ENCODE assay signal across 16 mouse cellular contexts in the genomic region with DNA sequence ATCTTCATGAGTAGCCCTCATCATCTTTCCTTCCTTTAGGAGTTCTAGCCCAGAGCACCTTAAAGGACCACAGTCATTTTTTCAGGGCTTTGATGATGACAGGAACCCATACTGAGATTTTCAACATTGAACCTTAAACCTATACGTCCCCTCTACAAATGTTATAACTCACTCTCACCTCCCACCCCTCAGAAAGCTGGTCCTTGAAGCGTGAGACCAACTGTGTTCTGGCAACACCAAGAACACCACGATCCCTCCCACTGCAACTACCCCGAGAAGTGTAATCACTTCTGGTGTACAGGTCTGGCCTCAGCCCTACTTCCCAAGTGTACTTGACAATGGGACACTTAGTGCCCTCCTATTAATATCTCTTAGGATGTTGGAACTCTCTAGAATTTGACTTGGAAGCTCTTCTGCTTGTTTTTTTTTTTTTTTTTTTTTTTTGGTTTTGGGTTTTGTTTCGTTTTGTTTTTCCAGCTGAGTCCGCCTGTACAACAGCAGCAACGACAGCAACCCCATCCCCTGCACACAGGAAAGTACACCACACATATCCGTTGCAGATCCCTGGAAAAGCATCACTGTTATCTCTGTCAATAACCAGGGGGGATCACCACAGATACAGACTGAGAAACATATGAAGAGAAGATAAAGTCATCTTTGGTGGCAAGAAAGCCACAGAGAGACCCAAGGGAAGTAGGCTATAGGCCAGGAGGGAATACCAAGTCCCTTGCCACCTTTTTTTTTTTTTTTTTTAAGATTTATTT. TPM values are rescaled to one million over a fixed set of nuclear protein-coding genes. Genes with fewer than 3 reads are reported as not detected.
A peak's percentile ranks its signal among the peaks of the same experiment; 100 is the strongest.
DNase-seq lines count a peak whose midpoint lies in the region; ATAC-seq and TF ChIP-seq lines count a peak whose summit lies in the region.
"Had no signal": no experiment of that assay in that cellular context is flagged by ENCODE, and none has a peak within 500 bp of the region (broad histone marks: within the 10 kb centered on the region; RNA-seq: fewer than 3 reads in every experiment).

No protein-coding gene starts in this region.

- H3K4me1 ChIP-seq in intestine, embryonic 14.5 days (replicated peaks; ENCODE audit: control insufficient read depth, insufficient read depth, low read length) = peaks cover 25% of the 10 kb centered on the region
- no peaks in the 10 kb centered on the region; the same call in 1 of the 2 replicates for H3K4me1 ChIP-seq in intestine, postnatal 0 days (replicated peaks; ENCODE audit: control insufficient read depth, insufficient read depth, low read length)
- peaks cover 84% of the 10 kb centered on the region for H3K4me1 ChIP-seq in megakaryocyte, embryonic 14.5 days
- H3K4me1 ChIP-seq in liver, postnatal 0 days (ENCODE audit: insufficient read depth) = peaks cover 48% of the 10 kb centered on the region

- no peak overlapping the region for H3K4me3 ChIP-seq in intestine, embryonic 14.5 days (ENCODE audit: low read depth, low read length)
- H3K4me3 ChIP-seq in intestine, postnatal 0 days (ENCODE audit: low read depth, low read length) = no peak overlapping the region
- H3K4me3 ChIP-seq in megakaryocyte, embryonic 14.5 days (replicated peaks) = peak overlapping the region; percentile 83
- H3K4me3 ChIP-seq in liver, postnatal 0 days (ENCODE audit: low read depth, low read length) = peak overlapping the region; percentile 22; the same call in 1 of the 2 replicates
- H3K4me3 ChIP-seq: hindbrain, embryonic 12.5 days had no signal

- 0 out of 2 replicates have a peak, but pooled peaks have one; percentile 12 for TF ChIP-seq EP300 in liver, postnatal 0 days (IDR thresholded peaks at IDR 0.05; ENCODE audit: low read depth)

- no peak for TF ChIP-seq CTCF in intestine, postnatal 0 days (IDR thresholded peaks at IDR 0.05; ENCODE audit: low read depth)
- TF ChIP-seq CTCF in liver, postnatal 0 days (IDR thresholded peaks at IDR 0.05; ENCODE audit: low read depth) = no peak

- H3K27ac ChIP-seq in intestine, embryonic 14.5 days (ENCODE audit: low read depth) = peak overlapping the region; percentile 59; the same call in 1 of the 2 replicates
- H3K27ac ChIP-seq in intestine, postnatal 0 days (ENCODE audit: low read depth, low read length) = no peak overlapping the region
- peak overlapping the region; percentile 73 for H3K27ac ChIP-seq in liver, postnatal 0 days (ENCODE audit: low read depth)
- H3K27ac ChIP-seq: hindbrain, embryonic 12.5 days had no signal

- peak; percentile 37 for DNase-seq in CD4-positive, CD25-positive, alpha-beta regulatory T cell, adult 2 months (ENCODE audit: low read depth, low spot score)
- no peak for DNase-seq in intestine, embryonic 14.5 days (ENCODE audit: low spot score)
- DNase-seq in liver, postnatal 0 days = no peak
- no peak for DNase-seq in neural tube, embryonic 10.5 days (ENCODE audit: extremely low spot score, low spot score)
- DNase-seq: layer of hippocampus, adult 9-11 months had no signal

- H3K36me3 ChIP-seq in intestine, embryonic 14.5 days (ENCODE audit: control insufficient read depth, insufficient read depth, low read length) = no peaks in the 10 kb centered on the region
- H3K36me3 ChIP-seq in intestine, postnatal 0 days (ENCODE audit: control insufficient read depth, insufficient read depth) = peaks cover 4% of the 10 kb centered on the region; the same call in 1 of the 2 replicates
- H3K36me3 ChIP-seq in megakaryocyte, embryonic 14.5 days (replicated peaks; ENCODE audit: low read length) = peaks cover 9% of the 10 kb centered on the region
- H3K36me3 ChIP-seq in liver, postnatal 0 days (replicated peaks; ENCODE audit: insufficient read depth, low read length) = peaks cover 23% of the 10 kb centered on the region
- H3K36me3 ChIP-seq: G1E; heart, embryonic 12.5 days; hindbrain, embryonic 12.5 days had no signal

- 80% methylated on average over 8 of the region's 8 CpGs for WGBS in intestine, embryonic 14.5 days
- WGBS in intestine, postnatal 0 days = 76% methylated on average over 8 of the region's 8 CpGs
- 40% methylated on average over 8 of the region's 8 CpGs for WGBS in liver, postnatal 0 days (ENCODE audit: insufficient replicate concordance)

- H3K9ac ChIP-seq in intestine, embryonic 14.5 days (ENCODE audit: low read length) = no peak overlapping the region
- H3K9ac ChIP-seq in intestine, postnatal 0 days (ENCODE audit: low read depth, low read length) = no peak overlapping the region
- peak overlapping the region; percentile 22; the same call in 1 of the 2 replicates for H3K9ac ChIP-seq in liver, postnatal 0 days (replicated peaks)
- H3K9ac ChIP-seq: hindbrain, embryonic 12.5 days had no signal

- H3K27me3 ChIP-seq in intestine, embryonic 14.5 days (replicated peaks; ENCODE audit: control insufficient read depth, insufficient read depth, low read length) = no peaks in the 10 kb centered on the region
- no peaks in the 10 kb centered on the region for H3K27me3 ChIP-seq in intestine, postnatal 0 days (replicated peaks; ENCODE audit: control insufficient read depth, insufficient read depth, low read length)
- H3K27me3 ChIP-seq in megakaryocyte, embryonic 14.5 days (replicated peaks) = peaks cover 6% of the 10 kb centered on the region
- no peaks in the 10 kb centered on the region for H3K27me3 ChIP-seq in liver, postnatal 0 days (ENCODE audit: insufficient read depth, low read length)

- H3K4me2 ChIP-seq in intestine, embryonic 14.5 days (ENCODE audit: low read length) = no peak overlapping the region
- H3K4me2 ChIP-seq in intestine, postnatal 0 days (replicated peaks; ENCODE audit: low read depth) = no peak overlapping the region
- peak overlapping the region; percentile 95 for H3K4me2 ChIP-seq in liver, postnatal 0 days (ENCODE audit: low read depth, low read length)

- no peak for ATAC-seq in CD4-positive, CD25-positive, alpha-beta regulatory T cell, adult 4 months
- ATAC-seq in intestine, embryonic 14.5 days (replicated peaks; ENCODE audit: low FRiP score, low TSS enrichment, low read depth) = no peak
- ATAC-seq in intestine, postnatal 0 days = no peak
- no peak for ATAC-seq in megakaryocyte, adult 5-6 weeks (ENCODE audit: poor library complexity, severe bottlenecking)
- no peak for ATAC-seq in liver, postnatal 0 days

- no peaks in the 10 kb centered on the region for H3K9me3 ChIP-seq in intestine, embryonic 14.5 days (ENCODE audit: control insufficient read depth, low read length)
- no peaks in the 10 kb centered on the region for H3K9me3 ChIP-seq in intestine, postnatal 0 days (ENCODE audit: control insufficient read depth)
- H3K9me3 ChIP-seq in megakaryocyte, embryonic 14.5 days = no peaks in the 10 kb centered on the region
- no peaks in the 10 kb centered on the region for H3K9me3 ChIP-seq in liver, postnatal 0 days (ENCODE audit: low read length)
- H3K9me3 ChIP-seq: G1E; heart, embryonic 12.5 days; hindbrain, embryonic 12.5 days had no signal

RNA-seq across cellular contexts. Expression of a gene that starts 7.2 kb away (rescaled TPM):
- polyA plus RNA-seq in CD4-positive, CD25-positive, alpha-beta regulatory T cell, adult 4 months (2017; shearing (Covaris generic)) = 10 to 100 TPM; 20.3 to 29.3 TPM
- 48.8 and 50.1 TPM in 2 replicates for polyA plus RNA-seq in intestine, embryonic 14.5 days (2014; fragmentation: Nextera tagmentation; extraction: Ambion mirVana)
- polyA plus RNA-seq in intestine, postnatal 0 days (2015; fragmentation: Nextera tagmentation; extraction: Ambion mirVana) = 42.5 and 54.8 TPM in 2 replicates
- 19.5 and 68.5 TPM in 2 replicates for polyA plus RNA-seq in megakaryocyte, embryonic 14.5 days (2012; ENCODE audit: insufficient read depth, low replicate concordance)
- total RNA-seq in megakaryocyte, adult 5-6 weeks (2015) = 11.7 and 13.7 TPM in 2 replicates
- 12.4 and 12.8 TPM in 2 replicates for total RNA-seq in megakaryocyte, adult 5-6 weeks (2017)
- 98.4 and 102 TPM in 2 replicates for polyA plus RNA-seq in liver, postnatal 0 days (2015; fragmentation: Nextera tagmentation; extraction: Ambion mirVana)
- total RNA-seq: G1E had no signal
- polyA plus RNA-seq: G1E had no signal

RNA-seq across cellular contexts. Expression of a gene that starts 47.1 kb away (rescaled TPM):
- not detected for polyA plus RNA-seq in CD4-positive, CD25-positive, alpha-beta regulatory T cell, adult 4 months (2017; shearing (Covaris generic))
- not detected in 2 replicates for polyA plus RNA-seq in intestine, embryonic 14.5 days (2014; fragmentation: Nextera tagmentation; extraction: Ambion mirVana)
- polyA plus RNA-seq in intestine, postnatal 0 days (2015; fragmentation: Nextera tagmentation; extraction: Ambion mirVana) = not detected in 2 replicates
- not detected in 2 replicates for polyA plus RNA-seq in megakaryocyte, embryonic 14.5 days (2012; ENCODE audit: insufficient read depth, low replicate concordance)
- not detected in 2 replicates for total RNA-seq in megakaryocyte, adult 5-6 weeks (2015)
- not detected in 2 replicates for total RNA-seq in megakaryocyte, adult 5-6 weeks (2017)
- not detected in 2 replicates for polyA plus RNA-seq in liver, postnatal 0 days (2015; fragmentation: Nextera tagmentation; extraction: Ambion mirVana)
- total RNA-seq: adrenal gland, postnatal 4 days; G1E; gastrocnemius, adult 8-10 months had no signal
- polyA plus RNA-seq: G1E; heart, embryonic 12.5 days; limb, embryonic 11.5 days; small intestine, adult 2 months had no signal

Comparison
In these comparisons a context has a peak if more than half of its experiments do, and no peak if none do; other contexts are left out.
1. H3K4me3 ChIP-seq: peak in megakaryocyte, embryonic 14.5 days (single experiment) and liver, postnatal 0 days (single experiment); none in intestine, embryonic 14.5 days (single experiment) and intestine, postnatal 0 days (single experiment).